Mouse (Mus musculus) CH12.LX (cell line): ENCODE data around the gene Sgpp2. TPM values are rescaled to one million over a fixed set of nuclear protein-coding genes. Genes with fewer than 3 reads are reported as not detected.

ENCODE experiments used
- DNase-seq: peaks from one replicate; pipeline ENCODE4 v3.0.0-alpha.2; 2013; ENCODE audit errors: extremely low read depth
- H3K27ac ChIP-seq: 2 replicates; pipeline ENCODE4 v1.5.1; 2012; ENCODE audit warnings: low read depth, mild to moderate bottlenecking, control low read depth, moderate library complexity; ENCODE audit not compliant: insufficient read depth
- H3K27me3 ChIP-seq: replicated peaks from 2 replicates; pipeline ENCODE3; 2012; ENCODE audit warnings: inconsistent platforms
- H3K36me3 ChIP-seq, 2 experiments: replicated peaks in 1 of 2; 2 replicates each; pipeline versions ENCODE3 to v1.6.1; 2012; ENCODE audit warnings: inconsistent platforms in 1 of 2, low read length in 1 of 2, mild to moderate bottlenecking in 1 of 2, mixed read lengths in 1 of 2, moderate library complexity in 1 of 2; ENCODE audit not compliant: control insufficient read depth in 1 of 2, insufficient read depth in 1 of 2
- H3K4me1 ChIP-seq, 2 experiments: 2 replicates each; pipeline ENCODE4 v1.6.1; 2012; ENCODE audit warnings: inconsistent platforms in 1 of 2, moderate library complexity in 1 of 2; ENCODE audit not compliant: insufficient read depth in 2 of 2, control insufficient read depth in 1 of 2
- H3K4me2 ChIP-seq: 2 replicates; pipeline ENCODE4 v1.6.1; 2012; ENCODE audit warnings: low read depth, mild to moderate bottlenecking, control low read depth; ENCODE audit not compliant: poor library complexity, insufficient read depth, severe bottlenecking
- H3K4me3 ChIP-seq, 3 experiments: fragments of 150-350 bp in 1 of 3; sonication (generic) in 1 of 3; replicated peaks in 1 of 3; 2 replicates each; pipeline versions ENCODE3 to v1.5.1; 2011 to 2012; ENCODE audit warnings: low read depth in 2 of 3, low read length in 2 of 3, mild to moderate bottlenecking in 2 of 3, moderate library complexity in 2 of 3, control low read depth in 1 of 3, improper control_type of control experiment in 1 of 3, inconsistent platforms in 1 of 3, mixed read lengths in 1 of 3; ENCODE audit not compliant: poor library complexity in 1 of 3
- H3K79me2 ChIP-seq: replicated peaks from 2 replicates; pipeline ENCODE4 v1.6.1; 2012; ENCODE audit warnings: mild to moderate bottlenecking, moderate library complexity; ENCODE audit not compliant: control insufficient read depth, poor library complexity, insufficient read depth, severe bottlenecking; ENCODE audit errors: extremely low read depth
- H3K9ac ChIP-seq: 2 replicates; pipeline ENCODE4 v1.6.1; 2012; ENCODE audit warnings: low read depth, mild to moderate bottlenecking, control low read depth, moderate library complexity; ENCODE audit not compliant: insufficient read depth
- H3K9me3 ChIP-seq: replicated peaks from 2 replicates; pipeline ENCODE3; 2012; ENCODE audit warnings: low read length, inconsistent platforms, mixed read lengths
- CHD1 ChIP-seq: IDR thresholded peaks from 2 replicates; pipeline ENCODE4 v1.6.1; 2012; ENCODE audit warnings: low read depth, low read length, improper control_type of control experiment, inconsistent platforms
- E2F4 ChIP-seq: IDR thresholded peaks from 2 replicates; pipeline ENCODE4 v1.6.1; 2011; ENCODE audit warnings: low read depth, low read length, improper control_type of control experiment; ENCODE audit not compliant: insufficient replicate concordance
- ELF1 ChIP-seq: IDR thresholded peaks from 2 replicates; pipeline ENCODE4 v1.6.1; 2014; ENCODE audit warnings: low read depth, mild to moderate bottlenecking, inconsistent platforms, low read length, improper control_type of control experiment
- EP300 ChIP-seq: IDR thresholded peaks from 2 replicates; pipeline ENCODE4 v1.6.1; 2011; ENCODE audit warnings: low read length, improper control_type of control experiment
- ETS1 ChIP-seq: conservative IDR thresholded peaks from 2 replicates; pipeline ENCODE4 v1.6.1; 2012; ENCODE audit warnings: low read depth, mild to moderate bottlenecking, inconsistent platforms, low read length, improper control_type of control experiment, moderate library complexity
- GABPA ChIP-seq: IDR thresholded peaks from 2 replicates; pipeline ENCODE4 v1.6.1; 2012; ENCODE audit warnings: low read depth, low read length, improper control_type of control experiment, inconsistent platforms; ENCODE audit not compliant: insufficient replicate concordance
- HCFC1 ChIP-seq: IDR thresholded peaks from 2 replicates; pipeline ENCODE4 v1.6.1; 2012; ENCODE audit warnings: low read depth, mild to moderate bottlenecking, inconsistent platforms, low read length, improper control_type of control experiment
- JUND ChIP-seq: conservative IDR thresholded peaks from 2 replicates; pipeline ENCODE4 v1.6.1; 2011; ENCODE audit warnings: low read depth, low read length, improper control_type of control experiment
- KAT2A ChIP-seq: IDR thresholded peaks from 2 replicates; pipeline ENCODE4 v1.6.1; 2012; ENCODE audit warnings: low read length, improper control_type of control experiment, inconsistent platforms; ENCODE audit not compliant: insufficient replicate concordance
- MAFK ChIP-seq: IDR thresholded peaks from 2 replicates; pipeline ENCODE4 v1.6.1; 2011; ENCODE audit warnings: low read length, improper control_type of control experiment; ENCODE audit not compliant: insufficient replicate concordance
- MAZ ChIP-seq: IDR thresholded peaks from 2 replicates; pipeline ENCODE4 v1.6.1; 2012; ENCODE audit warnings: low read depth, mild to moderate bottlenecking, inconsistent platforms, low read length, improper control_type of control experiment, moderate library complexity
- MEF2A ChIP-seq: IDR thresholded peaks from 2 replicates; pipeline ENCODE4 v1.6.1; 2014; ENCODE audit warnings: low read depth, mild to moderate bottlenecking, inconsistent platforms, low read length, improper control_type of control experiment, borderline replicate concordance
- MYC ChIP-seq: IDR thresholded peaks from 2 replicates; pipeline ENCODE4 v1.6.1; 2011; ENCODE audit warnings: low read depth, mild to moderate bottlenecking, improper control_type of control experiment, low read length
- NRF1 ChIP-seq: IDR thresholded peaks from 2 replicates; pipeline ENCODE4 v1.6.1; 2014; ENCODE audit warnings: low read depth, mild to moderate bottlenecking, inconsistent platforms, low read length, improper control_type of control experiment, moderate library complexity
- POLR2A ChIP-seq: IDR thresholded peaks from 2 replicates; pipeline ENCODE4 v1.6.1; 2011; ENCODE audit warnings: low read depth, mild to moderate bottlenecking, improper control_type of control experiment, low read length
- POLR2AphosphoS2 ChIP-seq: IDR thresholded peaks from 2 replicates; pipeline ENCODE4 v1.6.1; 2011; ENCODE audit warnings: low read depth, low read length, improper control_type of control experiment
- RAD21 ChIP-seq: IDR thresholded peaks from 2 replicates; pipeline ENCODE4 v1.6.1; 2011; ENCODE audit warnings: low read depth, mild to moderate bottlenecking, low read length, improper control_type of control experiment, moderate library complexity
- RCOR1 ChIP-seq: conservative IDR thresholded peaks from 2 replicates; pipeline ENCODE4 v1.6.1; 2012; ENCODE audit warnings: low read depth, mild to moderate bottlenecking, inconsistent platforms, low read length, improper control_type of control experiment
- SIN3A ChIP-seq: IDR thresholded peaks from 2 replicates; pipeline ENCODE4 v1.6.1; 2012; ENCODE audit warnings: low read length, improper control_type of control experiment, inconsistent platforms
- SMC3 ChIP-seq: IDR thresholded peaks from 2 replicates; pipeline ENCODE4 v1.6.1; 2011; ENCODE audit warnings: low read depth, low read length, improper control_type of control experiment
- TBP ChIP-seq: conservative IDR thresholded peaks from 2 replicates; pipeline ENCODE4 v1.6.1; 2011; ENCODE audit warnings: low read depth, low read length, improper control_type of control experiment
- UBTF ChIP-seq: IDR thresholded peaks from 2 replicates; pipeline ENCODE4 v1.6.1; 2012; ENCODE audit warnings: low read depth, mild to moderate bottlenecking, inconsistent platforms, low read length, improper control_type of control experiment, moderate library complexity
- USF1 ChIP-seq: IDR thresholded peaks from 2 replicates; pipeline ENCODE4 v1.6.1; 2014; ENCODE audit warnings: low read depth, mild to moderate bottlenecking, inconsistent platforms, low read length, improper control_type of control experiment
- USF2 ChIP-seq: conservative IDR thresholded peaks from 2 replicates; pipeline ENCODE4 v1.6.1; 2011; ENCODE audit warnings: low read depth, low read length, improper control_type of control experiment
- ZMIZ1 ChIP-seq: IDR thresholded peaks from 2 replicates; pipeline ENCODE4 v1.6.1; 2012; ENCODE audit warnings: low read depth, mild to moderate bottlenecking, inconsistent platforms, low read length, improper control_type of control experiment
- ZNF384 ChIP-seq: IDR thresholded peaks from 2 replicates; pipeline ENCODE4 v1.6.1; 2012; ENCODE audit warnings: low read depth, low read length, improper control_type of control experiment, inconsistent platforms
- dilution Hi-C: fragments of 300-500 bp; cut with MboI; formaldehyde crosslinking; loops from 2 replicates; pipeline ENCODE4 v1.14.3; 2020; ENCODE audit warnings: low sequenced_read_pairs; ENCODE audit not compliant: extremely low pct_unique_long_range_greater_than_20kb, extremely low pct_ligation_motif_present
- in situ Hi-C: fragments of 300-500 bp; cut with MboI; formaldehyde crosslinking; loops from 3 replicates; pipeline ENCODE4 v1.14.3; 2019; ENCODE audit warnings: low sequenced_read_pairs, low pct_ligation_motif_present, low pct_unique_long_range_greater_than_20kb, mixed read lengths
- polyA plus RNA-seq: library from polyadenylated mRNA; unstranded; fragments of >175 nt; gene quantifications from 2 replicates; pipeline ENCODE4 v1.2.1, GENCODE M21; 2012; ENCODE audit warnings: low read depth; ENCODE audit not compliant: insufficient read length
- total RNA-seq, 2 experiments: library from RNA; depleted of rRNA; stranded (reverse); fragments of 300-350 nt in 1 of 2; fragments of >200 nt in 1 of 2; gene quantifications; 2 replicates each; pipeline ENCODE4 v1.2.3; 2012 to 2014

Sgpp2 gene
- total and polyA plus RNA-seq, 3 experiments = 0.16 to 0.87 (median 0.59) TPM

DNA sequence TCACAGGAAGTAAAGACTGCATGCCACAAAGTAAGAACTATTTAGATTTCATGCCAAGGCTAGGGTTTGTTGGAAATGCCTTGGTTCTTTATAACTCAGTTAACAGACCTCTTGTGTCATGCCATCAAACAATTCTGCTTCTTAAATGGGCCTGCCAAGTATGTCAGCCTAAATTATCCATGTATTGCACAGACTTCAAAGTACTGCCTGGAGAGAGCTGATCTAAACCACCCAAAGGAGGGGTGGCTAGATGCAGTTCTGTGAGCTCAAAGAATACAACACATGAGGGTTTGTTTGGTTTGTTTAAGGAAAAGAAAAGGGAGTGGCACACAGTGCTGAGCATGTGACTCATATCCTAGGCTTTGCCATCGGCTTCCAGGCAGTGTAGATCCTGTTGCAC lies 137.9 kb downstream of the Sgpp2 start:
- dilution Hi-C loops (no loop called here), in situ Hi-C loops (no loop called here)
- peaks cover 7% of the 10 kb centered on the region for H3K79me2 ChIP-seq
- no peaks in the 10 kb centered on the region for H3K27me3 ChIP-seq
- TF ChIP-seq NRF1 (no peak), RCOR1 (no peak), MYC (no peak), POLR2AphosphoS2 (no peak), USF1 (no peak), USF2 (no peak), GABPA (no peak), ZMIZ1 (no peak), SIN3A (no peak), MAZ (no peak), KAT2A (no peak), UBTF (no peak), SMC3 (no peak), HCFC1 (no peak), MAFK (no peak), ZNF384 (no peak)
- no peaks in the 10 kb centered on the region for H3K9me3 ChIP-seq
- peaks cover 62 to 86% of the 10 kb centered on the region in 2 experiments for H3K36me3 ChIP-seq
- H3K4me3 ChIP-seq = no peak overlapping the region
- peaks cover 6 to 28% of the 10 kb centered on the region in 2 experiments for H3K4me1 ChIP-seq
- no peak overlapping the region for H3K4me2 ChIP-seq
- no peak overlapping the region for H3K9ac ChIP-seq
- H3K27ac ChIP-seq = no peak overlapping the region
- no peak for DNase-seq

GRCm38 (mm10) chr1:78451070-78451854 lies 141.1 kb downstream of the Sgpp2 start:
- no peak overlapping the region for H3K9ac ChIP-seq
- H3K9me3 ChIP-seq = no peaks in the 10 kb centered on the region
- peaks cover 5% of the 10 kb centered on the region; the same call in 1 of the 2 replicates for H3K79me2 ChIP-seq
- dilution Hi-C loops = no loop called here
- peaks cover 46 to 86% of the 10 kb centered on the region in 2 experiments for H3K36me3 ChIP-seq
- no peak overlapping the region for H3K4me3 ChIP-seq
- no peak for DNase-seq
- H3K4me1 ChIP-seq = peaks cover 10 to 37% of the 10 kb centered on the region in 2 experiments
- no peaks in the 10 kb centered on the region for H3K27me3 ChIP-seq
- TF ChIP-seq EP300 = no peak
- TF ChIP-seq E2F4 = no peak
- TF ChIP-seq RAD21 = no peak
- TF ChIP-seq ELF1 = no peak
- TF ChIP-seq JUND = no peak
- no peak for TF ChIP-seq POLR2A
- no peak for TF ChIP-seq ETS1
- TF ChIP-seq CHD1 = no peak
- TF ChIP-seq MEF2A = no peak
- TF ChIP-seq TBP = no peak
- TF ChIP-seq KAT2A = no peak
- TF ChIP-seq UBTF = no peak
- H3K4me2 ChIP-seq = no peak overlapping the region
- no peak overlapping the region for H3K27ac ChIP-seq
- in situ Hi-C loops = no loop called here
